ENCODE assay signal across 10 mouse cellular contexts in the genomic region with DNA sequence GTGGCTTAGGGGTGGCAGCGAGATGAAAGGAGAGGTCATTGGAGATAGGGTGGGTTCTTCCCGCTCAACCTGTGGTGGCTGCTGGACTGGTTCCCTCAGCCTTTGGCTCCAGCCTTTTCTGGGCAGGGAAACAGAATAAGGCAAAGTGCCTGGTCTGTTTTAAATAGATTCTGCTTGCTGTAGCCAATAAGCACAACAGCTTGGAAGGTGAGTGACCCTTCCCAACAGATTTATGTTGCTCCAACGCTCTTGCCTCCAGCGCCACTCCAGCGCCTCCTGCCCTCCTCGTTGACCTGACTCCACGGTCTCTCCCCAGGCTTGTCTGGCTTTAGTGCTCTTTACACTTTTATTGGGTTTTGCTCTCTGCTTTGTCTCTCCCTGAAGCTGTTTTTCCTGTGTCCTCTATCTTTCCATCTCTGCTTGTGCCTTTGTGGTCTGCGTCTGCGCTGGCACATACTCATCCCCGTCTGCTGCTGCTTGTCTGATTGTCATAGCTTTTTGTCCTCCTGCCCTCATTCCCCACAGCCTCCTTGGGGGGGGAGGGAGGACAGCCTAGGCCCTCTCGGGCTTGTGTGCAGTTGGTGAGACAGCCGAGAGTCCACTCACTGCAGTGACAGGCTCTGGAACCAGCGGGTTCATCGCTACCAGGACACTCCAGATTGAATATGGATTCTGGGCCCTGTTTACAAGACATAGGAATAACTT. TPM values are rescaled to one million over a fixed set of nuclear protein-coding genes. Genes with fewer than 3 reads are reported as not detected.
DNase-seq lines count a peak whose midpoint lies in the region; ATAC-seq and TF ChIP-seq lines count a peak whose summit lies in the region.
"Had no signal": no experiment of that assay in that cellular context is flagged by ENCODE, and none has a peak within 500 bp of the region (broad histone marks: within the 10 kb centered on the region; RNA-seq: fewer than 3 reads in every experiment).

No protein-coding gene starts in this region.

- H3K9me3 ChIP-seq in hindbrain, embryonic 10.5 days, result no peaks in the 10 kb centered on the region
- H3K9me3 ChIP-seq in hindbrain, embryonic 14.5 days (ENCODE audit: control insufficient read depth, low read length), result no peaks in the 10 kb centered on the region
- no peaks in the 10 kb centered on the region for H3K9me3 ChIP-seq in limb, embryonic 14.5 days (ENCODE audit: control insufficient read depth, low read length)

- no peak overlapping the region for H3K4me2 ChIP-seq in hindbrain, embryonic 14.5 days (replicated peaks)
- no peak overlapping the region for H3K4me2 ChIP-seq in limb, embryonic 14.5 days (replicated peaks; ENCODE audit: low read depth, low read length, severe bottlenecking)

- DNase-seq in hindbrain, embryonic 10.5 days (ENCODE audit: low spot score), result no peak
- no peak for DNase-seq in hindbrain, embryonic 14.5 days (ENCODE audit: low spot score)
- peak; percentile 44 for DNase-seq in embryo, embryonic 10.5 days (ENCODE audit: low spot score)
- DNase-seq in heart, postnatal 36 days, result peak; percentile 37 to 42
- DNase-seq in limb, embryonic 14.5 days (ENCODE audit: low spot score), result no peak
- DNase-seq in MN1 (ENCODE audit: low spot score), result no peak
- no peak for DNase-seq in spleen, postnatal 14 days (ENCODE audit: low spot score in 2 of 2)

- no peak overlapping the region for H3K9ac ChIP-seq in hindbrain, embryonic 14.5 days
- H3K9ac ChIP-seq in limb, embryonic 14.5 days (ENCODE audit: low read depth, low read length, severe bottlenecking), result peak overlapping the region; percentile 12; the same call in 1 of the 2 replicates
- H3K9ac ChIP-seq: liver, embryonic 14.5 days had no signal

- H3K4me1 ChIP-seq in hindbrain, embryonic 10.5 days (replicated peaks), result peaks cover 19% of the 10 kb centered on the region
- no peaks in the 10 kb centered on the region for H3K4me1 ChIP-seq in hindbrain, embryonic 14.5 days (replicated peaks; ENCODE audit: control insufficient read depth, insufficient read depth, low read length)
- H3K4me1 ChIP-seq in limb, embryonic 14.5 days (ENCODE audit: control insufficient read depth, insufficient read depth, low read length), result 0 out of 2 replicates have a peak, but pooled peaks cover 2% of the 10 kb centered on the region

- intact Hi-C loops in heart, postnatal 36 days (cut with DNase I), result no loop called here

- no peak overlapping the region for H3K4me3 ChIP-seq in hindbrain, embryonic 10.5 days
- no peak overlapping the region for H3K4me3 ChIP-seq in hindbrain, embryonic 14.5 days (replicated peaks; ENCODE audit: low read length)
- H3K4me3 ChIP-seq in limb, embryonic 14.5 days (replicated peaks; ENCODE audit: low read length), result no peak overlapping the region

- H3K27me3 ChIP-seq in hindbrain, embryonic 10.5 days (ENCODE audit: insufficient read depth, poor library complexity, severe bottlenecking), result no peaks in the 10 kb centered on the region
- no peaks in the 10 kb centered on the region for H3K27me3 ChIP-seq in hindbrain, embryonic 14.5 days (ENCODE audit: control insufficient read depth, insufficient read depth, low read length)
- H3K27me3 ChIP-seq in limb, embryonic 14.5 days (ENCODE audit: control insufficient read depth, insufficient read depth, low read length), result no peaks in the 10 kb centered on the region

- no peak for ATAC-seq in hindbrain, embryonic 14.5 days (ENCODE audit: low FRiP score)
- no peak for ATAC-seq in limb, embryonic 14.5 days (ENCODE audit: low FRiP score, low read depth)
- ATAC-seq in frontal cortex, adult (ENCODE audit: low TSS enrichment), result no peak
- ATAC-seq: intestine, postnatal 0 days had no signal

- H3K27ac ChIP-seq in hindbrain, embryonic 10.5 days, result peak overlapping the region; percentile 69
- no peak overlapping the region for H3K27ac ChIP-seq in hindbrain, embryonic 14.5 days
- H3K27ac ChIP-seq in limb, embryonic 14.5 days (replicated peaks; ENCODE audit: low read depth, low read length), result no peak overlapping the region
- H3K27ac ChIP-seq: liver, embryonic 14.5 days had no signal

- H3K36me3 ChIP-seq in hindbrain, embryonic 10.5 days, result no peaks in the 10 kb centered on the region
- H3K36me3 ChIP-seq in hindbrain, embryonic 14.5 days (replicated peaks; ENCODE audit: control insufficient read depth, insufficient read depth), result no peaks in the 10 kb centered on the region
- H3K36me3 ChIP-seq in limb, embryonic 14.5 days (ENCODE audit: control insufficient read depth, insufficient read depth, low read length), result no peaks in the 10 kb centered on the region

- WGBS in hindbrain, embryonic 10.5 days, result 59% methylated on average over 14 of the region's 14 CpGs
- 50% methylated on average over 14 of the region's 14 CpGs for WGBS in hindbrain, embryonic 14.5 days
- WGBS in limb, embryonic 14.5 days, result 32% methylated on average over 14 of the region's 14 CpGs

- TF ChIP-seq POLR2A in limb, embryonic 14.5 days (IDR thresholded peaks at IDR 0.05; ENCODE audit: borderline replicate concordance, extremely low read depth, insufficient read depth, insufficient read length), result no peak

RNA-seq across cellular contexts. Expression of a gene that starts 10.9 kb away (rescaled TPM):
- polyA plus RNA-seq in hindbrain, embryonic 10.5 days (2016; fragmentation: Nextera tagmentation; extraction: Ambion mirVana), result 17.7 and 18.9 TPM in 2 replicates
- 20.2 and 21.2 TPM in 2 replicates for polyA plus RNA-seq in hindbrain, embryonic 14.5 days (2014; fragmentation: Nextera tagmentation; extraction: Ambion mirVana)
- 1 to 10 TPM; 2.7 to 3.7 TPM for total RNA-seq in heart, postnatal 36 days (2021)
- polyA plus RNA-seq in limb, embryonic 14.5 days (2012; rRNA removed), result 19.1 and 20.2 TPM in 2 replicates
- polyA plus RNA-seq in limb, embryonic 14.5 days (2014; fragmentation: Nextera tagmentation; extraction: Ambion mirVana), result 12.4 and 15.7 TPM in 2 replicates

RNA-seq across cellular contexts. Expression of a gene that starts 44.3 kb away (rescaled TPM):
- 36.0 and 40.6 TPM in 2 replicates for polyA plus RNA-seq in hindbrain, embryonic 10.5 days (2016; fragmentation: Nextera tagmentation; extraction: Ambion mirVana)
- polyA plus RNA-seq in hindbrain, embryonic 14.5 days (2014; fragmentation: Nextera tagmentation; extraction: Ambion mirVana), result 48.1 and 51.8 TPM in 2 replicates
- total RNA-seq in heart, postnatal 36 days (2021), result 10 to 100 TPM; 12.8 to 14.4 TPM
- polyA plus RNA-seq in limb, embryonic 14.5 days (2012; rRNA removed), result 30.5 and 33.1 TPM in 2 replicates
- polyA plus RNA-seq in limb, embryonic 14.5 days (2014; fragmentation: Nextera tagmentation; extraction: Ambion mirVana), result 22.8 and 28.7 TPM in 2 replicates

Comparison
In these comparisons a context has a peak if more than half of its experiments do, and no peak if none do; other contexts are left out.
1. DNase-seq: peak in embryo, embryonic 10.5 days (single experiment) and heart, postnatal 36 days (2 of 2); none in hindbrain, embryonic 10.5 days (single experiment), hindbrain, embryonic 14.5 days (single experiment), limb, embryonic 14.5 days (single experiment), MN1 (single experiment) and spleen, postnatal 14 days (0 of 2).